In genomic region chr9:55430133-55430532, GRCm38 (mm10) we compare ENCODE assay signal across 8 mouse cellular contexts.
DNase-seq lines count a peak whose midpoint lies in the region; ATAC-seq and TF ChIP-seq lines count a peak whose summit lies in the region.

No protein-coding gene starts in this region.

- in situ Hi-C loops in ES-E14 (cut with MboI; ENCODE audit: low sequenced_read_pairs in 2 of 2, unreplicated experiment in 2 of 2), result loop anchor here in 1 of 2 experiments (10.0 kb wide), 1 partner anchor 95 kb away; no protein-coding TSS in a partner anchor

- H3K36me3 ChIP-seq in ES-E14 (ENCODE audit: control insufficient read depth, insufficient read depth, low read length, poor library complexity, severe bottlenecking), result no peaks in the 10 kb centered on the region
- no peaks in the 10 kb centered on the region for H3K36me3 ChIP-seq in intestine, embryonic 15.5 days
- H3K36me3 ChIP-seq in liver, embryonic 12.5 days, result no peaks in the 10 kb centered on the region
- no peaks in the 10 kb centered on the region for H3K36me3 ChIP-seq in stomach, embryonic 14.5 days (ENCODE audit: control insufficient read depth, insufficient read depth, low read length)

- H3K4me2 ChIP-seq in intestine, embryonic 15.5 days (replicated peaks), result peak overlapping the region; percentile 46
- peak overlapping the region; percentile 17; the same call in 1 of the 2 replicates for H3K4me2 ChIP-seq in liver, embryonic 12.5 days
- H3K4me2 ChIP-seq in stomach, embryonic 14.5 days (replicated peaks; ENCODE audit: low read depth, low read length), result peak overlapping the region; percentile 29

- peaks cover 2 to 4% of the 10 kb centered on the region in 2 experiments; a peak in 2 of 4 replicates for H3K4me1 ChIP-seq in ES-E14 (ENCODE audit: control insufficient read depth in 2 of 2, insufficient read depth in 2 of 2, low read length in 2 of 2, poor library complexity in 1 of 2)
- peaks cover 8% of the 10 kb centered on the region; the same call in 1 of the 2 replicates for H3K4me1 ChIP-seq in intestine, embryonic 15.5 days (replicated peaks)
- H3K4me1 ChIP-seq in liver, embryonic 12.5 days, result no peaks in the 10 kb centered on the region
- H3K4me1 ChIP-seq in stomach, embryonic 14.5 days (ENCODE audit: control insufficient read depth, insufficient read depth, low read length), result no peaks in the 10 kb centered on the region

- H3K4me3 ChIP-seq in ES-E14 (ENCODE audit: insufficient read depth in 1 of 2, low read depth in 1 of 2, low read length in 2 of 2, poor library complexity in 1 of 2, severe bottlenecking in 1 of 2), result peak overlapping the region; percentile 44 to 52
- 0 out of 2 replicates have a peak overlapping the region, but pooled peaks have one; percentile 1 for H3K4me3 ChIP-seq in intestine, embryonic 15.5 days (replicated peaks)
- H3K4me3 ChIP-seq in liver, embryonic 12.5 days, result no peak overlapping the region
- H3K4me3 ChIP-seq in stomach, embryonic 14.5 days (ENCODE audit: low read depth, low read length), result no peak overlapping the region

- peak; percentile 25 for DNase-seq in ES-E14 (ENCODE audit: low read depth, low spot score)
- peak; percentile 28 for DNase-seq in brain, adult 2 months (ENCODE audit: low read depth, low spot score)
- DNase-seq in right cerebral cortex, postnatal 4 days, result no peak
- DNase-seq in cerebellum, postnatal 14 days, result no peak
- no peak for DNase-seq in thymus, postnatal 36 days

- no peaks in the 10 kb centered on the region for H3K9me3 ChIP-seq in ES-E14 (ENCODE audit: control insufficient read depth, insufficient read depth, low read depth, low read length)
- no peaks in the 10 kb centered on the region for H3K9me3 ChIP-seq in intestine, embryonic 15.5 days
- H3K9me3 ChIP-seq in liver, embryonic 12.5 days (replicated peaks), result no peaks in the 10 kb centered on the region
- H3K9me3 ChIP-seq in stomach, embryonic 14.5 days (ENCODE audit: control insufficient read depth, low read depth, low read length), result no peaks in the 10 kb centered on the region

- H3K9ac ChIP-seq in ES-E14 (ENCODE audit: insufficient read depth, low read depth, low read length, poor library complexity, severe bottlenecking), result peak overlapping the region; percentile 57
- no peak overlapping the region for H3K9ac ChIP-seq in intestine, embryonic 15.5 days
- H3K9ac ChIP-seq in liver, embryonic 12.5 days, result no peak overlapping the region
- H3K9ac ChIP-seq in stomach, embryonic 14.5 days (replicated peaks; ENCODE audit: low read depth, low read length), result no peak overlapping the region

- H3K27me3 ChIP-seq in intestine, embryonic 15.5 days (replicated peaks), result no peaks in the 10 kb centered on the region; the same call in 1 of the 2 replicates
- peaks cover 13% of the 10 kb centered on the region for H3K27me3 ChIP-seq in liver, embryonic 12.5 days (replicated peaks)
- H3K27me3 ChIP-seq in stomach, embryonic 14.5 days (ENCODE audit: control insufficient read depth, insufficient read depth, low read length), result no peaks in the 10 kb centered on the region

- no peak overlapping the region for H3K27ac ChIP-seq in ES-E14 (ENCODE audit: insufficient read depth, low read depth, low read length, poor library complexity, severe bottlenecking)
- no peak overlapping the region for H3K27ac ChIP-seq in intestine, embryonic 15.5 days
- no peak overlapping the region for H3K27ac ChIP-seq in liver, embryonic 12.5 days
- peak overlapping the region; percentile 63; the same call in 1 of the 2 replicates for H3K27ac ChIP-seq in stomach, embryonic 14.5 days (ENCODE audit: low read length)

- 28% methylated on average over 20 of the region's 20 CpGs for WGBS in intestine, embryonic 15.5 days
- WGBS in liver, embryonic 12.5 days (ENCODE audit: insufficient replicate concordance), result 19% methylated on average over 20 of the region's 20 CpGs
- 31% methylated on average over 20 of the region's 20 CpGs for WGBS in stomach, embryonic 14.5 days

- ATAC-seq in intestine, embryonic 15.5 days, result peak; percentile 59
- ATAC-seq in liver, embryonic 12.5 days, result no peak
- ATAC-seq in stomach, embryonic 14.5 days (ENCODE audit: insufficient number of reproducible peaks, insufficient read depth, low FRiP score, low read depth), result no peak

TF ChIP-seq in ES-E14, 5 proteins besides CTCF, POLR2A, EP300 and RAD21:
- TF ChIP-seq ZNF384 (IDR thresholded peaks at IDR 0.05; ENCODE audit: low read depth, low read length), result no peak
- 0 out of 2 replicates have a peak, but pooled peaks have one; percentile 8 for TF ChIP-seq ZC3H11A (IDR thresholded peaks at IDR 0.05; ENCODE audit: borderline replicate concordance, low read depth, low read length)

Comparison
In these comparisons a context has a peak if more than half of its experiments do, and no peak if none do; other contexts are left out.
1. DNase-seq: peak in ES-E14 (single experiment) and brain, adult 2 months (single experiment); none in right cerebral cortex, postnatal 4 days (single experiment), cerebellum, postnatal 14 days (0 of 2) and thymus, postnatal 36 days (0 of 2).
2. H3K4me3 ChIP-seq: peak in ES-E14 (2 of 2) and intestine, embryonic 15.5 days (single experiment); none in liver, embryonic 12.5 days (single experiment) and stomach, embryonic 14.5 days (single experiment).
3. Peak in every context shown above with its lines, with median percentiles within 50 percentile points of each other: H3K4me2 ChIP-seq.